Mouse (Mus musculus) heart, postnatal 0 days (tissue): ENCODE data around the gene Nmd3.

Experiments
- CTCF ChIP-seq: IDR thresholded peaks from 2 replicates; pipeline ENCODE4 v1.5.1; 2016; ENCODE audit warnings: antibody characterized with exemption, control low read depth, low read depth
- EP300 ChIP-seq: IDR thresholded peaks from 2 replicates; pipeline ENCODE4 v1.6.1; 2016; ENCODE audit warnings: antibody characterized with exemption, low read depth

GRCm38 (mm10) chr3:69709043-69709929, 12.5 kb upstream of the Nmd3 start:
- TF ChIP-seq CTCF (no peak), EP300 (no peak)
